Mouse (Mus musculus) kidney, postnatal 4 days (tissue): ENCODE data around the gene Bcat2.

ENCODE experiments used
- DNase-seq, 2 experiments: peaks; one replicate each; pipeline ENCODE4 v3.0.0; 2021; ENCODE audit warnings: mixed read lengths in 2 of 2

The Bcat2 gene

DNA sequence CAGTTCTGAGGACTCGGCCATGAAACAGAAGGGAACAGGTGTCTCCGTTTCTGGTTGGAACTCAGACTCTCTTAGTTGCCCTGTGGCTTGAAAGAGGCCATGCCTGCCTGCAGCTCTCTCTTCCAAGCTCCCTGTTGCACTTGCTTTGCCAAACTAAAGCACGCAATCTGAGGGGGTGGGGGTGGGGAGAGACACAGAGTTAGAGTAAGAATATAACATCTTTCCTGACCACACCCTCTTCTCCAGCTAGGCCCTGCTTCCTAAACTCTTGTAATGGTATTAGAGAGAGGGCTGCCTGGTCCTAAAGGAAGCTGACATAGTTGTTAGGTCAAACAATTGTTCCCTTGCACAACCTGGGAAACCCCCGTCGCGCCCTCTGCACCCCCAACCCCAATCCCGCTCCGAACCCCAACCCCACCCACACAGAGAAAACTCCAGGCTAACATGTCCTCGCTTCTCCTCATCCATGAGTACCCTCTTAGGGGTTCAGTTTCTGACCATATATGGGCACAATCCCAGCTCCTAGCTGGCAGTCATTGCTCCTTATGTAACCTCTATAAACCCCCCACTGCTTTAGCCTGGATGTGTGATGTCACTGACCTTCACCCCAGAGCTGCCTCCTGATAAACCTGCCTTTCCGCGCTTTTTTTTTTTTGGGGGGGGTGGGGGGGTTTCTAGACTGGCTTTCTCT lies 19.0 kb upstream of the Bcat2 start:
- DNase-seq = no peak

DNA sequence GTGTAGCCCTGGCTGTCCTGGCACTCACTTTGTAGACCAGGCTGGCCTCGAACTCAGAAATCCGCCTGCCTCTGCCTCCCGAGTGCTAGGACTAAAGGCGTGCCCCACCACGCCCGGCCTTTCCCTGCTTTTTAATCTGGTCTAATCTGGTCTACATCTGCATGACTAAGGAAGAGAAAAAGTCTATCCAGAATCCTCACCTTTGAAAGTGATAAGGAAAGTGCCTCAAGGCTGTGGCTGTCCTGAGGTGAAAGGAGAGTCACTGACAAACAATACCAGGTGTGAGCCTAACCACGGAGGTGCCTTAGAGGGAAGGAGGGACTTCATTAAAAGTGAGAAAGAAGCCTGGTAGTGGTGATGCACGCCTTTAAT lies 18.5 kb upstream of the Bcat2 start:
- no peak for DNase-seq

DNA sequence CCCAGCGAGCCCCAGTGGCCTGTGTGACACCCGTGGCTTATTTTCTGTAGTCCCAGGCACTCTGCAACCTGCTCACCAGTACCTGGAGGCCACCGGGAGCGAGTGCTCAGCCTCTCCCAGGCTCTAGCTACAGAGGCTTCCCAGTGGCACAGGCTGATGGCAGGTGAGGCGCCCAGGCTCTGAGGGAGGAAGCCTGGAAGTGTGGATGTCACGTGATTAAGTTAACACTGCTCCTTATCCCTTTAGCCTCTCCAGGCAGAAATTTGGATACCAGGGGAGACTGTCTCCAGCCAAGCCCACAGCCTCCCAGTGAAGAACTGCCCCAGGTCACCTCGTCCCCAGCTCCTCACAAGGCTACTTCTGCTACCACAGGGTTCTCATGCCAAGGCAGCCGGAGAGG lies 16.4 kb upstream of the Bcat2 start:
- DNase-seq = no peak

DNA sequence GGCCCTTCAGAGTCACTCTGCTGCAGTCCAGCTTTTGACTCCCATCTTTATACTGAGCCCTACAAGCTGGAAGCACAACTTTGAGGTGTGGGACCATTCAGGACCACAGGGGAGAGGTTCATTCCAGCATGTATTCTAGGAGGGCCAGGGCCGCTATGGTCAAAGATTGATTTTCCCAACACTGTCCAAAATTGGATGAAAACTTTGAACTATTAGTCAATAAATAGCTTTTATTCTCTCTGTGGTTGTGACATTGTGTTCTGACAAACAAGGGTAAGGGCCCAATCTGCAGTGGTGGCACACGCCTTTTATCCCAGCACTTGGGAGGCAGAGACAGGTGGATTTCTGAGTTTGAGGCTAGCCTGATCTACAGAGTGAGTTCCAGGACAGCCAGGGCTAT lies 16.0 kb upstream of the Bcat2 start:
- DNase-seq = no peak

DNA sequence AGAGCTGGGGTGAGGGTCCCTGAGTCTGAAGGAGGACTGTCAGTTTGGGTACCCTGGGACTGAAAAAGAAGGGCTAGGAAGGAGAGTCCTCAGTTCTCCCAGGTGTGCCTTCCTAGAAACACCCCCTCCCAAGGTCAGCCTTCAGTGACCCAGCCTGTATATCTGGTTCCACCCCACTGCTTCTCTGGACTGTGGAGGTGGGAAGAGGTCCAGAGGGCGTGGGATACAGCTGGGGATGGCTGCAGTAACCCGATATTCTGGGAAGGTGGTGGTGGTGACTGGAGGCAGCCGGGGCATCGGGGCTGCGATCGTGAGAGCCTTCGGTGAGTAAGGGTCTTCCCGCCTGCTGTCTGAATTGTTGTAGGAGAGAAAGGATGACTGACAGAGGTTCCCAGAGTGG lies 15.2 kb upstream of the Bcat2 start, which contains the start of gene Hsd17b14:
TSS of gene Hsd17b14 (plus strand) at position 150 of the 400 bp plus-strand sequence.
- DNase-seq = peak; percentile 44 to 63

DNA sequence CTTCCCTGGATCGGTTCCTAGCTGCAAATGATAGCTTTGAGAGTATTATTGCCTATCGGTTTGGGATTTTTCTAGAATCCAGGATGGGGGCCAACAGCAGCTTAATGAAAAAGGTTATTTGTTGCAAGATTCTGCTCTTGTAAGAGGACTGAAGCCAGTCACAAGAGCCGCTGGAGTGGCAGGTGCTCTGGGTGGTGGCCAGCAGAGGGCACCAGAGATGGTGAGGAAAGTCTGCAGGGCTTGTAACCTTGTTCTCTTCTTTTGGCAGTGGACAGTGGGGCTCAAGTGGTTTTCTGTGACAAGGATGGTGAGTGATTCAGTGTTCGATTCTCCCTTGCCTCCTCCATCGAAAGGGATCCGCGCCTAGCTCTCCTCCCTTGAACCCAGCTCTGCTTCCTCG lies 14.2 kb upstream of the Bcat2 start:
- DNase-seq = peak; percentile 91 to 93

DNA sequence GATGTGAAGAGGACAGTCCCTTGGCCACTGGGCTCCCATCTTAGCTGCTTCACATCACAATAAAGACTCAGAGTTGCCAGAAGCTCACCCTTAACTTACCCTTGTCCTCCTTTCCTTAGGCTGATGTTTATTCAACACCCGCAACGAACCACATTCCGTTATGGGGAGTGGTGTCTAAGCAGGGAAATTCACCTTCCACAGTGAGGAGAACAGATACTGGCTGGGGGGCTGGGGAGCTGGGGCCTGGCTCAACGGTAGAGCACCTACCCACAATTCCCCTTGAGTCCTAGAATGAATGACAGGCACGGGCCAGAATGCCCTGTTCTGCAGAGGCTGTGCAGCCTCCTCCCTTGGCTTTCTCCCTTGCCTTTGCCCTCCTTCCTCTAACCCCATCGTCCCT lies 11.0 kb upstream of the Bcat2 start:
- DNase-seq = no peak

DNA sequence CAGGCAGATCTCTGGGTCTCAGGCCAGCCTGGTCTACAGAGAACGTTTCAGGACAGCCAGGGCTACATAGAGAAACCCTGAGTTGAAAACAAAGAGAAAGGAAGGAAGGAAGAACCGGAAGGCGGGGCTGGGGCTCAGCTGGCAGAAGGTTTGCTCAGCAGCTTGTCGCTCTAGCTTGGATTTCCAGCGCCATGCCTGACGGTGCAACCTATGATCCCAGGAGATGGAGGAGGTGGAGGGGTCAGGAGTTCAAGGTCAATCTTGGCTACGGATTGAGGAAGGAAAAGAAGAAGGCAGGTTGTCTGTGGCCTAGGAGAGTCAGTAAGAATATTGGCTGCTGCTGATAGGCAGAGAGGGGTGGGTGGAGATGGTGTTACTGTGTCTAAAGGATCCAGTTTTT lies 9.7 kb upstream of the Bcat2 start:
- DNase-seq = no peak

DNA sequence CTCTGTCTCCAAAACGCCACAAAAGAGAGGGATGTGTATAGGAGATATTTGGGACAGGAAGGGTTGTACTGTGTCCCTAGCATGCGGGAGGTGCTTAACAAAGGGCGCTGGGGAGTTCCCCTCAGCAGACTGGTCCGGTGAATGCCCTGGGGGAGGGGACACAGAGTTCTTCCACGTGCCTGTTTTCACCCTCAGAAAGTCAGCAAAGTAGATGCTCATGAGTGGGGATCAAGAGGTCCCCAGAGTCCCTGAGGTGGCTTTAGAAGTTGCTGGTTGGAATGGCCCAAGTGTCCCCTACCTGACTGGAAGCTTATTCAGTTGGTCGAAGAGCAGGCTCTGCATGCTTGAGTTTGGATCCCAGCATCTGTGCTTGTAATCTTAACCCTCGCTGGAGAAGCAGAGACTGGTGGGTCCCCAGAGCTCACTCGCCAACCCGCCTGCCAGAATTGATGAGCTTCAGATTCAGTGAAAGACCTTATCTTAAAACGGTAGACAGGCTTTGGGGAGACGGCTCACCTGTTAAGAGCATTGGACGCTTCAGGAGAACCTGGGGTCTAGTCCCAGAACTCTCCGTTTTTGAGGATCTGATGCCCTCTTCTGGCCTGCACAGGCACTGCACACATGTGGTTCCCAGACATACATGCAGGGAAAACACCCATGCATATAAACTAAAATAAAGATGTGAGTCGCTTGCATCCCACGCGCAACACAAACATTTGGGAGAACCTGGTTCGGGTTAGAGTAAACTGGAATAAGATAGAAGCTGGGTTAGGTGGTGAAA lies 8.9 kb upstream of the Bcat2 start:
- peak; percentile 89 for DNase-seq

DNA sequence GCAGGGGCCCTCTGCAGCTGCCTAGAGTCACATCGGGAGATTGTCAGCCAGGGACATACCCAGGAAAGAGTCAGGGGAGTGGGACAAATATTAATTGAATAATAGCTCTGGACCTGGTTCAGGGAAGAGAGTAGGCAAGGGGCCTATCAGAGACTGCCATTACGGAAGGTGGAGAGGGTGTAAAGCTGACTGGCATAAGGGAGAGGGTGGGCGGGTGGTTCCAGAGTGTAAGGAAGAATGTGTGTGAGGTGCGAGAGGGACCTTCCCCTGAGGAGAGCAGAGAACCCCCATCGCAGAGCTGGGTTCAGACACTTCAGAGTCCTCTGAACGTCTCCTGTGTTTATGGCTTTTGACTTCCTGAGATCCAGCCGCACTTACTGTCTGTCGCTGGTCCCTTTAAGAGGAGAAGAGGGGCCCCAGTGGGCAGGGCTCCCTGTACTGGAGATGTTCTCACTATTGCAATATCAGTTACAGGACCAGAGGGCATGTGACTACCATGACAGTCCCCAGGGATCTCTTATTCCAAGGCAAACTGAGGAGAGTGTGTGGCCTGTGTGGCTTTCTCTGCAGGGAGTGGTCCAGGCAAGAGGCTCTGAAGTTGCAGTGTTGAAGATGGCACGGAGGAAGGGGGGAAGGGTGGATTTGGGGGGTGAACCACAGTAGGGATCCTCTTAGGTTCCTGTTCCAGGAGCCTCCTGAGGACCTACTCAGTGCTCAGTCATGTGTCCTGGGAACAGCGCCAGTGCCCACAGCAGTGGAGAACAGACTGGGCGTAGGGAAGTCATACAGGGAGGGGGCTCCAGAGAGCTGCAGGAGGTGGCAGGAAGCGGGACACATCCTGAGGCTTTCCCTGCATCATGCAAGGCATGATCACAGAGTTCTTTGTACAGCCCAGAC lies 8.1 kb upstream of the Bcat2 start:
- no peak for DNase-seq

DNA sequence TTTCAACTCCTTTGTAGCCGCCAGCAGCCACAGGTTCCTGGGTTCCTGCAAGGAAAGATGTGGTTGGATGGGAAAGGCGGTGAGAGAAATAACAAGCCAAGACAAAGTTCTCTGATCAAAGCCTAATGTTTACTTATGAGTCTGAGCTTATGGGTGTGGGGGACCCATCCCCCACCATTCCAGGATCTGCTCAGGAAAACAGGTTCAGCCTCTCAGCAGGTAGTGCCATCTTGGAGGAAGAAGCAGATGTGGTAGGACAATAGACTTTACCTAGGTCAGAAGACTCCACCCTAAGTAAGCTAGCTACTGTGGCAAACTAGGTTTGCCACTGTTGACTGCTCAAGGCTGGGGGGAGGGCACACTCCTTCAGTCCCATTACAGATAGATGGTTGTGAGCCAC lies 5.1 kb upstream of the Bcat2 start:
- no peak for DNase-seq

DNA sequence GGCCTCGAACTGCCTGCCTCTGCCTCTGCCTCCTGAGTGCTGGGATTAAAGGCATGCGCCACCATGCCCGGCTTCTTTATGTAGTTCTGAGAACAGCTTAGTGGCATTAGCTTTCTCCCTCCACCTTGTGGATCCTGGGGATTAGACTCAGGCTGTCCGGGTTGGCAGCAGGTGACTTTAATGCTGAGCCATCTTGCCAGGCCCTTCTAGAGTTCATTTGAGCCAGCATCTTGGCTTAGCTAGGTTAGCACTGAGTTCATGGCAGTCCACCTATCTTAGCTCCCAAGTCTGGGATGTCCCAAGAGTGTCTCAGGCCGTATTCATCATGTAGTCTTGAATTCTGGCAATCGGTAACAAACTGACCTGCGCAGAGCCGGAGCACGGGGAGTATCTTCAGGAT lies 4.5 kb upstream of the Bcat2 start:
- DNase-seq = no peak

DNA sequence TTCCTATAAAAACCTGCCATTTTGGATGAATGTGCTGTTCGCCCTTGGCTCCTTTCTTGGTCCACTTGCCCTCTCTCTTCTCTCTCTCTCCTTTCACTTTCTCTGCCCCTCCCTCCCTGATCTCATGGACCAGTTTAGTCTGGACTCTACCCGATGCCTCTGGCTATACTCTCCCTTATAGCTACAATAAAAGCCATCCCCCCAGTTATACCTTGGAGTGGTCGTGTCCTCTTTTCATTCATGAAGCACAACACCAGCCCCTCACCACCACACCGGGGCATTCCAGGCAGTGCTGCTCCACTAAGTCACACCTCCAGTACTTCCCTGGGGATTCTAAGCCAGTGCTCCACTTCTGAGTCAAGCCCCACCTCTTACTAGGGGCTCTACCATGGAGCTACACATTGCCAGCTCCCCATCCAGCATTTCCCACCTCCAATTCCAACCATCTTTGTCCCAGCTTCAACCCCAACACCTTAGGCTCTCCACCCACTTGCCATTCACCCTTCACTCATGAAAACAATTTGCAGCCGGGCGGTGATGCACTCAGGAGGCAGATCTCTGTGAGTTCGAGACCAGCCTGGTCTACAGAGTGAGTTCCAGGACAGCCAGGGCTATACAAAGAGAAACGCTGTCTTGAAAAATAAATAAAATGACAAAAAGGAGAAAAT lies 2.7 kb upstream of the Bcat2 start:
- no peak for DNase-seq

DNA sequence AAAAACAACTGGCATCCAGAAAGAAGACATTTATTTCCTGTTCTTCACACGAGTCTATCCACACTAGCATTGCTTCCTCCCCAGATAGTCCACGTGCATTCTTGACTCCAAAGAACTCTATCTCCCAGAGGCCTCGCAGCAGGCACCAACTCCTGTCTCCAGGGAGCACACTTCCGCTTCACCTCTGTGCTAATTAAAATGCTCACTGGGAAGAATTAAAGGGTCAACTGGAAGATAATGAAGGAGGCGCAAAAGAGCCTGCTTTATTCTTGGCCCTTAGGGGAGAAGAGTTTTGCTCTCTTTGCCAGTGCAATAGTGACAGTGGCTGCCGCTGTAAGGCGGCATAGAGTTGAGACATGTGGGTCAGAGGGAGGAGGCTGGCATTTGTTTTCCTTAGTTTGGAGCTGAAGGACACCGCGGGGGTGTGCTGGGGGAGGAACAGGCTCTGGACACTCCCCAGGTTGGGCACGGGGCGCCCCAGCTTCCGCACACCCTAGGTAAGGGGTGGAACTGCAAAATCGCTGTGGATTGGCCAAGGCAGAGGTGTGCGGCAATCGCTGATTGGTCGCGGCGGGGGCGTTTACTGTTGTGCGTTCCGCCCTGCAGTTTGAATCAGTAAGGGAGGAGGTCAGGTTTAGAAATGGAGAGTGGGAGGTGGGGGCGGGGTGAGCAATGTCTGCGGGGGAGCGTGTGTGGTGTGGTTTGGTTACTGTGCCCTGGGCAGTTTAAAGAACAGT lies 2.0 kb upstream of the Bcat2 start:
- DNase-seq = peak; percentile 94 to 96

DNA sequence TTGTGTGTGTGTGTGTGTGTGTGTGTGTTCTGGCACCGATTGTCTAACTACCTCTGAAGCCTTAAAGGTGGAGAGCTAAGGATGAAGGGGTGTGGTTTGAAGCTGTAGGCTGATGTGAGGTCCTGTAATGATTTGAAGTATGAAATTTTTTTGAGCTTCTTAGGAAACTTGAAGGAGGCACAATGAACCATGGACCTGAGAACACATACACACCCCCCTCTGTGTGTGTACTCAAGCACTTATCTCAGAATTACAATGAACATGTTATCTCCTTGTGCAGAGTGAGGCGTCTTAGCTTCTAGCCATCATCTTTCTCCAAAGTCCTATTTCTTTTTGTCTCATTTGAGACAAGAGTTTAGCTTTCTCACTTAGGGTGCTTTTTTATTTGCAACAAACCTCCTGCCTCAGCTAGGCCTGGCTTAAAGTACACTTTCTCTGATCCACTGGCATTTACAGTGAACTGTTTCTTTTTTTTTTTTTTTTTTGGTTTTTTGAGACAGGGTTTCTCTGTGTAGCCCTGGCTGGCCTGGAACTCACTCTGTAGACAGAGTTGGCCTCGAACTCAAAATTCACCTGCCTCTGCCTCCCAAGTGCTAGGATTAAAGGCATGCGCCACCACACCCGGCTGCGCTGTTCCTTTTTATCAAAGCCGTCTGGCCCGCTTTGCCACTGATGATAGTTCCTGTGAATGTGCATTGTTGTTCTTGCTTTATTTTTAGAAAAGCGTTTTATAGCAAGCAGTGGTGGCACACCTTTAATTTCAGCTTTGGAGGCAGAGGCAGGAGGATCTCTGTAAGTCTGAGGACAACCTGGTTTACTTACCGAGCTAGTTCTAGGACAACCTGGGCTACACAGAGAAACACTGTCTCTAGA lies 1.1 kb upstream of the Bcat2 start:
- no peak for DNase-seq

DNA sequence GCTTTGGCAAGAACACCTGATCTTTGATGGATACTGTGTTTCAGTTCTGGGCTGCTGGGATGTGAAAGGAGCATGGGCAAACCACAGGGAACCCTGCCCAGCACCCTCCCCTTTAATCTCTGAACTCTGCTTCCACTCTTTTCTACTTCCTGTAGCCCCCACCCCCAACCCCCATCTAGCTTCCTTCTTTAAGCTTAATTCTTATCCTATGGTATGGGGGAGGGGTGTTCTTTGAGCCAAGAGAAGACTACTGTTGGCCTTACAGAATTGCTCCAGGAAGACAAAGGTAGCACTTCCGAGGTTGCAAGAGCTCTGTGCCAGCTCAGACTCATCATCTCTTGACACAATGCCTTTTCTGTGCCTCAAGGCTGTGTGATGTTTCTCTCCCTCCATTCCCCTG lies 2.0 kb downstream of the Bcat2 start:
- DNase-seq = no peak

DNA sequence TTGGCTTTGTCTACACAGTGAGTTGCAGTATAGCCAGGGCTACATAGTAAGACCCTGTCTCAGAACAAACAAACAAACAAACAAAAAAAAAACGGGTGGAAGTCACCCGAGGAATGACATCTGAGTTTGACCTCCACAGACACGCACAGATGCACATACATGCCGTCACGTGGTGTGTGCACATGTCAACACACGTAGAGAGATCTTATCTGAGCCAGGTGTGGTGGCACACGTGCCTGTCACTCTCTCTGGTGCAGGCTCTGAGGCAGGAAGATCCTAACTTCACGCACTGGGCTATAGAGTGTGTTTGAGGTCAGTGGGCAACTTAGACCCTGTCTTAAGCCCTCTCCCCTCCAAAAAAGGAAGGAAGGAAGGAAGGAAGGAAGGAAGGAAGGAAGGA lies 4.0 kb downstream of the Bcat2 start:
- DNase-seq = no peak

DNA sequence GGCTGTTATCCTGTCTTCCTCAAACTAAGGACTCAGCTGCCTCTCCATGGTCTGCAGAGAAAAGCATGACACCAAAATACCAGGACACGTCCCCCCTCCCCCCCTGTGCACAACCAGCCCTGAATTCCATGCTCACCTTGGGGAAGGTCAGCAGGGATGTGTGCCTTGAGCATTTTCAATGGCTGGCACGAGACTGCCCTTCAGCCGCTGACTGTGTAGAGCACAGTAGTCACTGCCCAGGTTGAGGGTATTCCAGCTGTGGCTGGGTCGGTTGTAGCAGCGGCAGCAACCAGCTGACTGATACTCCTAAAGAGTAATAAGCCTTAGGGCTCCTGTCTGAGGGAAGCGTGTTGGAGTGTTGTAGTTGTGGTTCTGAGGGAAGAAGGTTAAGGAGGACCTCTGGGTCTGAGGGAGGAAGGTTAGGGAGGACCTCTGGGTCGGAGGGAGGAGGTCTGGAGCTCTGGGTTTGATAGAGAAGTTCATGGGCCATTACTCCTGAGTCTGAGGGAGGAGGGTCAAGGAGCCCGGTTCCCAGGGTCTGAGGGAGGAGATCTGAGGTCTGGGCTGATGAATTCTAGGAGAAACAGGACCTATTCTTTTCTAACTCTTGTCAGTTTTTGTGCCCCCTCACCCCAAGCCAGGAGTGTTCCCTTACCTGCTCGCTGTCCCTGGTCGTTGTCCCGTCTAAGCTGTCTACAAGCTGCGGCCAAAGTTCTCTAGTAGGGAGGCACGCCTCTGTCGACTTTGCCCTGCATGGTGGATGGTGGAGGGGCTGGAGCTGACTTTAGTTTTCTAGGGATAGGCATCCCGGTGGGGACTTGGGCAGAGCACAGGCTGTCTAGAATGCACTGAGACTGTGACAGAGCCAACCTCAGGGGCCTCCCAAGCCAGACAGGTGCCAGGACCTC lies 4.8 kb downstream of the Bcat2 start:
- peak; percentile 47 to 65 for DNase-seq

DNA sequence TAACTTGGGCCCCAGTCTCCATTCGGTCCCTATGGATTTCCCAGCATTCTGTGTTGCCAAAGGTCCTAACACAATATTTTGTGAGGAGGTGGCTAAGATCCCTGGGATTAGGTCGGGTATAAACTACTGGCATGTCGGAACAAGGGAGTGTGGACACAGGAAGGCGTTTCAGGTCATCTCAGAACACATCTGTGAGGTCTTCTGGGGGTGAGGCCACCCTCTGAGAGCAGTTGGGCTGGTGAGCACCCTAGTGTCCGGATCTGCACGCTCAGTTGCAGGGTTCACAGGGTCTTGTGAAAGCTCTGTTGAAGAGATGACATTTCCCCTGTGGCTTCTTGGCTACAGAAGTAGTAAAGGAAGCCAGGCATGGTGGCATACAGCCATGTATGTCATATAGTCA lies 16.0 kb downstream of the Bcat2 start:
- no peak for DNase-seq
